Mouse (Mus musculus) G1E (cell line): ENCODE measurements at regions not wholly inside any gene's neighbourhood (a gene's known extent, or its start where the extent isn't known, plus 50 kb on each side); places are given as distances from the start of the nearest gene placed in this dataset.

ENCODE experiments used
- ATAC-seq: 2 replicates; pipeline ENCODE4 v1.8.0; 2016; ENCODE audit warnings: mild to moderate bottlenecking; ENCODE audit not compliant: insufficient number of reproducible peaks, poor library complexity, low FRiP score, severe bottlenecking; ENCODE audit errors: extremely low read depth
- DNase-seq: peaks from one replicate; pipeline ENCODE4 v3.0.0; 2012; ENCODE audit warnings: low spot score
- H3K27me3 ChIP-seq: 2 replicates; pipeline ENCODE4 v1.6.1; 2012; ENCODE audit warnings: mild to moderate bottlenecking, low read length, inconsistent platforms; ENCODE audit not compliant: insufficient read depth
- H3K36me3 ChIP-seq: replicated peaks from 2 replicates; pipeline ENCODE3; 2012; ENCODE audit warnings: mild to moderate bottlenecking, inconsistent platforms
- H3K4me1 ChIP-seq: 2 replicates; pipeline ENCODE4 v1.6.1; 2012; ENCODE audit warnings: low read depth, low read length, inconsistent platforms, mixed read lengths; ENCODE audit not compliant: insufficient read depth
- H3K4me3 ChIP-seq: 2 replicates; pipeline ENCODE4 v1.5.1; 2012; ENCODE audit warnings: low read depth, mild to moderate bottlenecking, inconsistent platforms, low read length, moderate library complexity, mixed read lengths
- H3K9me3 ChIP-seq: replicated peaks from 2 replicates; pipeline ENCODE4 v1.6.1; 2012; ENCODE audit warnings: inconsistent platforms
- CTCF ChIP-seq: IDR thresholded peaks from 2 replicates; pipeline ENCODE4 v1.5.1; 2012; ENCODE audit warnings: low read depth, low read length, inconsistent platforms, mixed read lengths
- GATA1 ChIP-seq: IDR thresholded peaks from 2 replicates; pipeline ENCODE4 v1.6.1; 2012; ENCODE audit warnings: borderline replicate concordance, low read length, inconsistent platforms, mixed read lengths
- GATA2 ChIP-seq: IDR thresholded peaks from 2 replicates; pipeline ENCODE4 v1.6.1; 2012; ENCODE audit warnings: low read depth, low read length, inconsistent platforms, borderline replicate concordance
- POLR2AphosphoS5 ChIP-seq: IDR thresholded peaks from 2 replicates; pipeline ENCODE4 v1.6.1; 2012; ENCODE audit warnings: low read depth, low read length, inconsistent platforms; ENCODE audit not compliant: insufficient replicate concordance
- TAL1 ChIP-seq: conservative IDR thresholded peaks from 2 replicates; pipeline ENCODE4 v1.6.1; 2012; ENCODE audit warnings: low read depth, low read length, inconsistent platforms, mixed read lengths

- Histone ChIP-seq H3K4me3 (no peak overlapping the region), H3K9me3 (no peaks in the 10 kb centered on the region)
- DNase-seq, result no peak
Observed at GRCm38 (mm10) chr3:14967235-14967634, 81.2 kb downstream of the Car2 start.

DNA sequence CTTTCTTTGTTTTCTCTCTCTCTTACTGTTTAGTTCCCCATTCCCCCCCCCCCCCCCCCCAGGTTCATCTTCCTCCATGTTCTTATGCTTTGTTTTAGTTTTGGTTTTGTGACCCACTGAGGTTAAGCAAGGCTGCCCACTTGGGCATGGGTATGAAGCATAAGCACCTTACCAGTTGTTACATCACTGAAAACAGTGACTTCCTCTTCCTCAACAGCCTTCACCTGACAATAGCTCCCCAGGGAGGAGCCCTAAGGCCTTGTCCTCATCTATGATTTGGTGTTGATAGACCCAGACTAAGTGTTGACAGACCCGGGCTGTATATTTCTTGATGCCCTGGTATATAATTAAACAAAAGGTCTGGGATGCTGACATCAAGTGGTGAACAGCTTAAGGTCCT, 82.3 kb downstream of the Car2 start:
- H3K4me3 ChIP-seq, result no peak overlapping the region
- no peak for ATAC-seq

More at GRCm38 (mm10) chr3:14967235-14967634, 81.2 kb downstream of the Car2 start:
- Histone ChIP-seq H3K36me3 (no peaks in the 10 kb centered on the region), H3K4me1 (peaks cover 2% of the 10 kb centered on the region; the same call in 1 of the 2 replicates), H3K27me3 (0 out of 2 replicates have a peak, but pooled peaks cover 2% of the 10 kb centered on the region)
- no peak for ATAC-seq
- TF ChIP-seq CTCF, result no peak
- TF ChIP-seq POLR2AphosphoS5, result no peak
- TF ChIP-seq TAL1, result no peak
- no peak for TF ChIP-seq GATA1
- no peak for TF ChIP-seq GATA2

GRCm38 (mm10) chr3:14969698-14970097, 83.6 kb downstream of the Car2 start:
- no peak for ATAC-seq
- TF ChIP-seq CTCF (no peak), GATA2 (no peak), POLR2AphosphoS5 (no peak), GATA1 (no peak), TAL1 (no peak)
- H3K36me3 ChIP-seq, result no peaks in the 10 kb centered on the region

More for the DNA sequence above, 82.3 kb downstream of the Car2 start:
- Histone ChIP-seq H3K9me3 (no peaks in the 10 kb centered on the region), H3K4me1 (peaks cover 2% of the 10 kb centered on the region; the same call in 1 of the 2 replicates), H3K36me3 (no peaks in the 10 kb centered on the region), H3K27me3 (peaks cover 2% of the 10 kb centered on the region; the same call in 1 of the 2 replicates)
- DNase-seq, result no peak
- TF ChIP-seq TAL1 (no peak), GATA1 (no peak), GATA2 (no peak), POLR2AphosphoS5 (no peak), CTCF (no peak)

DNA sequence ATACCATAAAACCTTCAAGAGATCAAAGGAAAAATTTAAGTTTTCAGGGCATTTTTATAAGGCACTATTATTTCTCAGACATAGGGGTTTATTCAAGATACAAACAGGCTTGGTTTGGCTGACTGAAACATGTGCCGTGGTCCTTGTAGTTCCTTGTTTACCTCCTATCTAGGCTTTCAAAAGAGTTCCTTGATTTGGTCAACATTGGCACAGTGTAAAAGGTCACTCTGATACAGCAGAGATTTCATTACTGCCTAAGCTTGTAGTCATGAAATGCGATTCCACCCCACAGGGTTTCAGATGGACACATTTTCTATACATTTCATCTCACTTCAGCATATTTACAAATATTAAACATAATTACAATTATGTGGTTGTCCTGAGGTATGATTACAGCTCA, 85.6 kb downstream of the Car2 start:
- no peak overlapping the region for H3K4me3 ChIP-seq

More at GRCm38 (mm10) chr3:14969698-14970097, 83.6 kb downstream of the Car2 start:
- peaks cover 2% of the 10 kb centered on the region; the same call in 1 of the 2 replicates for H3K4me1 ChIP-seq
- no peak for DNase-seq
- no peaks in the 10 kb centered on the region; the same call in 1 of the 2 replicates for H3K27me3 ChIP-seq
- H3K9me3 ChIP-seq, result no peaks in the 10 kb centered on the region
- no peak overlapping the region for H3K4me3 ChIP-seq

GRCm38 (mm10) chr3:14974758-14975157, 88.7 kb downstream of the Car2 start:
- Histone ChIP-seq H3K36me3 (no peaks in the 10 kb centered on the region), H3K9me3 (no peaks in the 10 kb centered on the region), H3K4me1 (no peaks in the 10 kb centered on the region), H3K4me3 (no peak overlapping the region), H3K27me3 (no peaks in the 10 kb centered on the region; the same call in 1 of the 2 replicates)
- TF ChIP-seq GATA1 (no peak), GATA2 (no peak), TAL1 (no peak), POLR2AphosphoS5 (no peak), CTCF (no peak)
- DNase-seq (no peak), ATAC-seq (no peak)

More for the DNA sequence above, 85.6 kb downstream of the Car2 start:
- TF ChIP-seq GATA2 (no peak), CTCF (no peak), TAL1 (no peak), POLR2AphosphoS5 (no peak), GATA1 (no peak)
- no peaks in the 10 kb centered on the region for H3K36me3 ChIP-seq
- no peak for DNase-seq
- no peaks in the 10 kb centered on the region for H3K9me3 ChIP-seq
- no peak for ATAC-seq
- no peaks in the 10 kb centered on the region for H3K4me1 ChIP-seq
- H3K27me3 ChIP-seq, result no peaks in the 10 kb centered on the region; the same call in 1 of the 2 replicates

DNA sequence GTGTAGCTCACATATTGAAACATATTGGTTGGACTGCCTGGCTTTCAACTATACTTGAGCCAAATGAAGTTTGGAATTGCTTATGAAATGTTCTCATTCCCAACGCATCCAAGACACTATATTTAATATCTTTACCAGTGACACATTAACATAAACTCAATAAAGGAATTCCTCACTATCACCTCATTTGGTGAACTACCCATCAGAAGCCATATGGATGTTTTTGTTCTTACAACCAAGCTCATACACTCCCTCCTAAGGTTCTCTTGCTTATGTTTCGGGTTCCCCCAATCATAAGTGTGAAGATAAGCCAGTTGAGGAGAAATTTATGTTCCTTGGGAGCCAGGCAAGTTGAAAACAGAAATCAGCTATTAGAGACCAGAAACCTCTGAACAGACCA, 89.1 kb downstream of the Car2 start:
- DNase-seq (no peak), ATAC-seq (no peak)
- TF ChIP-seq CTCF (no peak), GATA2 (no peak), TAL1 (no peak), GATA1 (no peak), POLR2AphosphoS5 (no peak)
- Histone ChIP-seq H3K36me3 (no peaks in the 10 kb centered on the region), H3K4me1 (no peaks in the 10 kb centered on the region), H3K4me3 (no peak overlapping the region), H3K27me3 (no peaks in the 10 kb centered on the region; the same call in 1 of the 2 replicates), H3K9me3 (no peaks in the 10 kb centered on the region)
